Mouse (Mus musculus): Measurements from ENCODE around the gene Dpep2nb.

GRCm38 (mm10) chr8:106054190-106054811, 48.5 kb upstream of the Dpep2nb start:
- TF ChIP-seq TAL1 (IDR thresholded peaks at IDR 0.05; ENCODE audit: low read length) (no peak), GATA1 (IDR thresholded peaks at IDR 0.05; ENCODE audit: low read length) (no peak)
